In the genomic region with DNA sequence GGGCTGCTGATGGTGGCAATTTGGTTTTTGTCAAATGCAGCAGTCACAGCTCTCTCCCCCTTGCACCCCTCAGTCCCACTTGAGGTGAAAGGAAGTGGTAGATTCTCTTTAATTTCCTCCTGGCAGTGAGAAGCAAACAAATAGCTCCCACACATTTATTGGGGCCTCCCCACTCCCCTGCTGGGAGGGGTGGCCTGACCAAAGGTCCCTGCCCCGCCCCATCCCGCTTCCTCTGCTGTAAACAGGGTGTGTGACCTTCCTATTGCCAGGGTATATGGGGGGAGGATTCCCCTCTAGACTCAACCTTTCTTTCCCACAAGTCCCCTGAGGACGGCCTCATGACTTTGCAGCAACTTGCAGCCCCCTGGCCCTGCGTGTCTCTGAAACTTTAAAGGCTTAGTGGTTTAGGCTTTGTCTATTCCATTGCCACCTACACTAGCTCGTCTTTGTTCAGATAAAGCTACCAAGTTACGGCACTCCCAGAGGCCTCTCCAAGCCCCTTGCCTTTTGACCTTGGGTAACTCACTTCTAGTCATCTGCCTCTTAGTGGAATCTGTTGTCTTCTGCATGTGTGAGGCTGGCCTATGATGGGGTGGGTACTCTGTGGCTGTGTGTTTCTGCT, we compare ENCODE assay signal across 9 mouse cellular contexts. TPM values are rescaled to one million over a fixed set of nuclear protein-coding genes. Genes with fewer than 3 reads are reported as not detected.
DNase-seq lines count a peak whose midpoint lies in the region; ATAC-seq and TF ChIP-seq lines count a peak whose summit lies in the region.
"Had no signal": no experiment of that assay in that cellular context is flagged by ENCODE, and none has a peak within 500 bp of the region (broad histone marks: within the 10 kb centered on the region; RNA-seq: fewer than 3 reads in every experiment).

No protein-coding gene starts in this region.

- no peak overlapping the region for H3K4me3 ChIP-seq in heart, embryonic 11.5 days (ENCODE audit: low read depth, low read length)
- no peak overlapping the region for H3K4me3 ChIP-seq in liver, embryonic 13.5 days (replicated peaks)
- H3K4me3 ChIP-seq in stomach, postnatal 0 days (ENCODE audit: low read depth, low read length) = no peak overlapping the region
- H3K4me3 ChIP-seq in midbrain, embryonic 11.5 days (ENCODE audit: low read depth, low read length) = no peak overlapping the region
- H3K4me3 ChIP-seq in forebrain, embryonic 14.5 days (ENCODE audit: low read depth, low read length) = no peak overlapping the region
- H3K4me3 ChIP-seq: limb, embryonic 15.5 days had no signal

- no peak overlapping the region for H3K4me2 ChIP-seq in heart, embryonic 11.5 days
- no peak overlapping the region for H3K4me2 ChIP-seq in liver, embryonic 13.5 days
- no peak overlapping the region for H3K4me2 ChIP-seq in stomach, postnatal 0 days (replicated peaks; ENCODE audit: low read depth)
- no peak overlapping the region for H3K4me2 ChIP-seq in midbrain, embryonic 11.5 days
- H3K4me2 ChIP-seq in forebrain, embryonic 14.5 days (ENCODE audit: low read length) = no peak overlapping the region
- H3K4me2 ChIP-seq: limb, embryonic 15.5 days had no signal

- no peak overlapping the region for H3K9ac ChIP-seq in heart, embryonic 11.5 days (ENCODE audit: low read depth, low read length)
- H3K9ac ChIP-seq in liver, embryonic 13.5 days = 0 out of 2 replicates have a peak overlapping the region, but pooled peaks have one; percentile 14
- H3K9ac ChIP-seq in stomach, postnatal 0 days (ENCODE audit: low read length) = no peak overlapping the region
- H3K9ac ChIP-seq in midbrain, embryonic 11.5 days (ENCODE audit: low read length) = no peak overlapping the region
- no peak overlapping the region for H3K9ac ChIP-seq in forebrain, embryonic 14.5 days (ENCODE audit: low read length)
- H3K9ac ChIP-seq: limb, embryonic 15.5 days had no signal

- no peak for ATAC-seq in heart, embryonic 11.5 days (replicated peaks; ENCODE audit: insufficient number of reproducible peaks, low FRiP score, low TSS enrichment)
- peak; percentile 13; the same call in 1 of the 2 replicates for ATAC-seq in granulocyte monocyte progenitor cell, adult 5-6 weeks (replicated peaks; ENCODE audit: poor library complexity, severe bottlenecking)
- ATAC-seq in liver, embryonic 13.5 days (ENCODE audit: low read depth) = no peak
- ATAC-seq in stomach, postnatal 0 days (ENCODE audit: low FRiP score, low TSS enrichment) = peak; percentile 63; the same call in 1 of the 2 replicates
- no peak for ATAC-seq in midbrain, embryonic 11.5 days (ENCODE audit: low FRiP score)
- ATAC-seq in forebrain, embryonic 14.5 days = no peak

- no peak for TF ChIP-seq CTCF in stomach, postnatal 0 days (IDR thresholded peaks at IDR 0.05; ENCODE audit: low read depth)

- H3K36me3 ChIP-seq in heart, embryonic 11.5 days (ENCODE audit: control insufficient read depth, insufficient read depth, low read length) = no peaks in the 10 kb centered on the region
- peaks cover 49% of the 10 kb centered on the region for H3K36me3 ChIP-seq in liver, embryonic 13.5 days
- H3K36me3 ChIP-seq in stomach, postnatal 0 days (ENCODE audit: control insufficient read depth, insufficient read depth, low read length) = no peaks in the 10 kb centered on the region
- no peaks in the 10 kb centered on the region for H3K36me3 ChIP-seq in midbrain, embryonic 11.5 days (ENCODE audit: control insufficient read depth, insufficient read depth, low read length)
- H3K36me3 ChIP-seq in forebrain, embryonic 14.5 days (ENCODE audit: control insufficient read depth, insufficient read depth, low read length) = peaks cover 23% of the 10 kb centered on the region

- no peaks in the 10 kb centered on the region for H3K27me3 ChIP-seq in heart, embryonic 11.5 days (ENCODE audit: control insufficient read depth, insufficient read depth, low read length)
- H3K27me3 ChIP-seq in liver, embryonic 13.5 days = no peaks in the 10 kb centered on the region
- H3K27me3 ChIP-seq in stomach, postnatal 0 days (ENCODE audit: control insufficient read depth, insufficient read depth, low read length) = no peaks in the 10 kb centered on the region
- H3K27me3 ChIP-seq in midbrain, embryonic 11.5 days (ENCODE audit: control insufficient read depth, insufficient read depth, low read length) = no peaks in the 10 kb centered on the region
- no peaks in the 10 kb centered on the region for H3K27me3 ChIP-seq in forebrain, embryonic 14.5 days (replicated peaks; ENCODE audit: control insufficient read depth, insufficient read depth, low read length)
- H3K27me3 ChIP-seq: limb, embryonic 15.5 days had no signal

- H3K9me3 ChIP-seq in heart, embryonic 11.5 days (replicated peaks; ENCODE audit: control insufficient read depth, low read length) = no peaks in the 10 kb centered on the region
- no peaks in the 10 kb centered on the region for H3K9me3 ChIP-seq in liver, embryonic 13.5 days (replicated peaks)
- no peaks in the 10 kb centered on the region for H3K9me3 ChIP-seq in stomach, postnatal 0 days (ENCODE audit: control insufficient read depth, low read length)
- H3K9me3 ChIP-seq in midbrain, embryonic 11.5 days (ENCODE audit: control insufficient read depth, low read length) = no peaks in the 10 kb centered on the region
- H3K9me3 ChIP-seq in forebrain, embryonic 14.5 days (replicated peaks; ENCODE audit: control insufficient read depth, low read length) = no peaks in the 10 kb centered on the region
- H3K9me3 ChIP-seq: limb, embryonic 15.5 days had no signal

- TF ChIP-seq EP300 in stomach, postnatal 0 days (optimal IDR thresholded peaks at IDR 0.05) = no peak

- WGBS in heart, embryonic 11.5 days (ENCODE audit: insufficient replicate concordance) = 65% methylated on average over 6 of the region's 6 CpGs
- 29% methylated on average over 6 of the region's 6 CpGs for WGBS in liver, embryonic 13.5 days (ENCODE audit: insufficient replicate concordance)
- WGBS in stomach, postnatal 0 days = 45% methylated on average over 6 of the region's 6 CpGs
- WGBS in midbrain, embryonic 11.5 days = 82% methylated on average over 6 of the region's 6 CpGs
- WGBS in forebrain, embryonic 14.5 days = 87% methylated on average over 6 of the region's 6 CpGs

- H3K27ac ChIP-seq in heart, embryonic 11.5 days (ENCODE audit: low read depth, low read length) = no peak overlapping the region
- peak overlapping the region; percentile 35; the same call in 1 of the 2 replicates for H3K27ac ChIP-seq in liver, embryonic 13.5 days
- peak overlapping the region; percentile 30; the same call in 1 of the 2 replicates for H3K27ac ChIP-seq in stomach, postnatal 0 days (replicated peaks)
- no peak overlapping the region for H3K27ac ChIP-seq in midbrain, embryonic 11.5 days (ENCODE audit: low read depth, low read length)
- no peak overlapping the region for H3K27ac ChIP-seq in forebrain, embryonic 14.5 days (ENCODE audit: low read depth, low read length)
- H3K27ac ChIP-seq: limb, embryonic 15.5 days had no signal

- peaks cover 9% of the 10 kb centered on the region for H3K4me1 ChIP-seq in heart, embryonic 11.5 days (ENCODE audit: control insufficient read depth, insufficient read depth, low read length)
- peaks cover 34% of the 10 kb centered on the region for H3K4me1 ChIP-seq in liver, embryonic 13.5 days (replicated peaks)
- no peaks in the 10 kb centered on the region for H3K4me1 ChIP-seq in stomach, postnatal 0 days (replicated peaks; ENCODE audit: control insufficient read depth, insufficient read depth)
- H3K4me1 ChIP-seq in midbrain, embryonic 11.5 days (ENCODE audit: control insufficient read depth, insufficient read depth, low read length) = no peaks in the 10 kb centered on the region
- H3K4me1 ChIP-seq in forebrain, embryonic 14.5 days (ENCODE audit: control insufficient read depth, insufficient read depth, low read length) = peaks cover 5% of the 10 kb centered on the region

- DNase-seq in heart, adult 11 months = peak; percentile 98
- no peak for DNase-seq in liver, embryonic 13.5 days
- peak; percentile 73 for DNase-seq in stomach, postnatal 0 days (ENCODE audit: low spot score)
- no peak for DNase-seq in midbrain, embryonic 11.5 days (ENCODE audit: low spot score, missing footprints)
- DNase-seq in left cerebral cortex, adult 11 months (ENCODE audit: low spot score) = no peak
- no peak for DNase-seq in forebrain, embryonic 14.5 days (ENCODE audit: low spot score)

RNA-seq across cellular contexts. Expression of a gene that starts 4.3 kb away (rescaled TPM):
- polyA plus RNA-seq in heart, embryonic 11.5 days (2014; fragmentation: Nextera tagmentation; extraction: Ambion mirVana) = 4.4 and 6.0 TPM in 2 replicates
- 74.1 and 86.3 TPM in 2 replicates for total RNA-seq in granulocyte monocyte progenitor cell, adult 5-6 weeks (2014; fragmentation: Nextera tagmentation)
- 31.7 and 32.7 TPM in 2 replicates for total RNA-seq in granulocyte monocyte progenitor cell, adult 5-6 weeks (2017)
- polyA plus RNA-seq in liver, embryonic 13.5 days (2015; fragmentation: Nextera tagmentation; extraction: Ambion mirVana) = 3.3 and 3.8 TPM in 2 replicates
- polyA plus RNA-seq in stomach, postnatal 0 days (2015; fragmentation: Nextera tagmentation; extraction: Ambion mirVana) = 2.5 TPM in 2 replicates
- 3.9 and 4.0 TPM in 2 replicates for polyA plus RNA-seq in midbrain, embryonic 11.5 days (2014; fragmentation: Nextera tagmentation; extraction: Ambion mirVana)
- polyA plus RNA-seq in forebrain, embryonic 14.5 days (2014; fragmentation: Nextera tagmentation; extraction: Ambion mirVana) = 2.6 and 2.7 TPM in 2 replicates

RNA-seq across cellular contexts. Expression of a gene that starts 42.6 kb away (rescaled TPM):
- polyA plus RNA-seq in heart, embryonic 11.5 days (2014; fragmentation: Nextera tagmentation; extraction: Ambion mirVana) = 13.4 and 15.2 TPM in 2 replicates
- 5.6 and 11.6 TPM in 2 replicates for total RNA-seq in granulocyte monocyte progenitor cell, adult 5-6 weeks (2014; fragmentation: Nextera tagmentation)
- total RNA-seq in granulocyte monocyte progenitor cell, adult 5-6 weeks (2017) = 15.1 and 20.2 TPM in 2 replicates
- 12.9 and 13.2 TPM in 2 replicates for polyA plus RNA-seq in liver, embryonic 13.5 days (2015; fragmentation: Nextera tagmentation; extraction: Ambion mirVana)
- 9.2 and 10.0 TPM in 2 replicates for polyA plus RNA-seq in stomach, postnatal 0 days (2015; fragmentation: Nextera tagmentation; extraction: Ambion mirVana)
- polyA plus RNA-seq in midbrain, embryonic 11.5 days (2014; fragmentation: Nextera tagmentation; extraction: Ambion mirVana) = 21.8 and 23.4 TPM in 2 replicates
- polyA plus RNA-seq in forebrain, embryonic 14.5 days (2014; fragmentation: Nextera tagmentation; extraction: Ambion mirVana) = 21.6 and 22.2 TPM in 2 replicates

RNA-seq across cellular contexts. Expression of a gene that starts 48.5 kb away (rescaled TPM):
- polyA plus RNA-seq in heart, embryonic 11.5 days (2014; fragmentation: Nextera tagmentation; extraction: Ambion mirVana) = 0.33 TPM in 1 of 2 replicates, not detected in the other
- not detected in 2 replicates for total RNA-seq in granulocyte monocyte progenitor cell, adult 5-6 weeks (2014; fragmentation: Nextera tagmentation)
- 0.39 TPM in 1 of 2 replicates, not detected in the other for total RNA-seq in granulocyte monocyte progenitor cell, adult 5-6 weeks (2017)
- polyA plus RNA-seq in liver, embryonic 13.5 days (2015; fragmentation: Nextera tagmentation; extraction: Ambion mirVana) = not detected in 2 replicates
- not detected in 2 replicates for polyA plus RNA-seq in stomach, postnatal 0 days (2015; fragmentation: Nextera tagmentation; extraction: Ambion mirVana)
- 0.28 TPM in 1 of 2 replicates, not detected in the other for polyA plus RNA-seq in midbrain, embryonic 11.5 days (2014; fragmentation: Nextera tagmentation; extraction: Ambion mirVana)
- not detected in 2 replicates for polyA plus RNA-seq in forebrain, embryonic 14.5 days (2014; fragmentation: Nextera tagmentation; extraction: Ambion mirVana)
- polyA plus RNA-seq: limb, embryonic 15.5 days had no signal

Comparison
In these comparisons a context has a peak if more than half of its experiments do, and no peak if none do; other contexts are left out.
1. DNase-seq: peak in heart, adult 11 months (single experiment) and stomach, postnatal 0 days (single experiment); none in liver, embryonic 13.5 days (single experiment), midbrain, embryonic 11.5 days (single experiment), left cerebral cortex, adult 11 months (single experiment) and forebrain, embryonic 14.5 days (single experiment).
2. ATAC-seq: peak in granulocyte monocyte progenitor cell, adult 5-6 weeks (single experiment) and stomach, postnatal 0 days (single experiment); none in heart, embryonic 11.5 days (single experiment), liver, embryonic 13.5 days (single experiment), midbrain, embryonic 11.5 days (single experiment) and forebrain, embryonic 14.5 days (single experiment).
3. H3K27ac ChIP-seq: peak in liver, embryonic 13.5 days (single experiment) and stomach, postnatal 0 days (single experiment); none in heart, embryonic 11.5 days (single experiment), midbrain, embryonic 11.5 days (single experiment) and forebrain, embryonic 14.5 days (single experiment).